Mouse (Mus musculus) embryonic fibroblast, embryonic 13.5 days (primary cell): ENCODE results near the gene Fkrp.

Experiments
- CTCF ChIP-seq: IDR thresholded peaks from 2 replicates; pipeline ENCODE4 v1.5.1; 2011; ENCODE audit warnings: mild to moderate bottlenecking, control low read depth, low read length, moderate library complexity, borderline replicate concordance; ENCODE audit not compliant: insufficient read depth
- POLR2A ChIP-seq: IDR thresholded peaks from 2 replicates; pipeline ENCODE4 v1.6.1; 2011; ENCODE audit warnings: low read depth, mild to moderate bottlenecking, control low read depth, low read length, moderate library complexity

DNA sequence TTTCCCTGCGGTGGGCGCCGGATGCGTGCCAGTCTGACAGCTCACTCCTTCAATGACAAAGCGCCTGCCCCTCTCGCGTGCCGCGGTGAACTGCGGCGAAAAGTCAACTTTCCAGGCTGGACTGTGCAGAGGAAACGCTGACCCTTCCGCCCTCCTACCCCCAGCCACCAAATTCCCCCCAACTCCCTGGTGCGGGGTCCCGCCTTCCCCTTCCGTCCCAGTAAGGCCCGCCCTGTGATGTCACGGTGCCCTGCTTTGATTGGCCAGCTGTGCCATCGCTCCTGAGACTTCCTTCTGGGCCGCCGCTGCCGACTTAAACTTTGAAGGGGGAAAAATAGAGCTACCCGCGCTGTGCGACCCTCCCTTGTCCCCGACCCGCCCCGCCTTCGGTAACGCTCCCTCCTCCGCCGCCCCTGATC is 26.1 kb upstream of the Fkrp start, which contains the start of gene Prkd2:
- TF ChIP-seq CTCF (no peak), POLR2A (peak; percentile 65)
